Mouse (Mus musculus): ENCODE measurements at regions not wholly inside any gene's neighbourhood (a gene's known extent, or its start where the extent isn't known, plus 50 kb on each side); places are given as distances from the start of the nearest gene placed in this dataset.

- H3K9ac ChIP-seq (ENCODE audit: low read length) = no peak overlapping the region
- DNase-seq (ENCODE audit: low spot score) (no peak), ATAC-seq (ENCODE audit: low FRiP score, low TSS enrichment) (no peak)
- no peak overlapping the region for H3K4me2 ChIP-seq (replicated peaks; ENCODE audit: low read depth)
- TF ChIP-seq CTCF (IDR thresholded peaks at IDR 0.05; ENCODE audit: low read depth) (no peak), EP300 (optimal IDR thresholded peaks at IDR 0.05) (no peak)
- H3K4me1 ChIP-seq (replicated peaks; ENCODE audit: control insufficient read depth, insufficient read depth) = no peaks in the 10 kb centered on the region
- H3K27me3 ChIP-seq (ENCODE audit: control insufficient read depth, insufficient read depth, low read length) = no peaks in the 10 kb centered on the region
- WGBS = 87% methylated on average over 4 of the region's 4 CpGs
- no peak overlapping the region for H3K27ac ChIP-seq (replicated peaks)
- H3K4me3 ChIP-seq (ENCODE audit: low read depth, low read length) = no peak overlapping the region
- no peaks in the 10 kb centered on the region for H3K36me3 ChIP-seq (ENCODE audit: control insufficient read depth, insufficient read depth, low read length)
- H3K9me3 ChIP-seq (ENCODE audit: control insufficient read depth, low read length) = no peaks in the 10 kb centered on the region
Measured at GRCm38 (mm10) chr3:39276897-39277296, 390.2 kb downstream of the Fat4 start.

GRCm38 (mm10) chr3:39277310-39277709 is 390.6 kb downstream of the Fat4 start:
- no peak for TF ChIP-seq CTCF (IDR thresholded peaks at IDR 0.05; ENCODE audit: low read depth)
- no peak for TF ChIP-seq EP300 (optimal IDR thresholded peaks at IDR 0.05)
- Histone ChIP-seq H3K27me3 (ENCODE audit: control insufficient read depth, insufficient read depth, low read length) (no peaks in the 10 kb centered on the region), H3K36me3 (ENCODE audit: control insufficient read depth, insufficient read depth, low read length) (no peaks in the 10 kb centered on the region), H3K27ac (replicated peaks) (no peak overlapping the region), H3K4me3 (ENCODE audit: low read depth, low read length) (no peak overlapping the region), H3K4me1 (replicated peaks; ENCODE audit: control insufficient read depth, insufficient read depth) (no peaks in the 10 kb centered on the region), H3K4me2 (replicated peaks; ENCODE audit: low read depth) (no peak overlapping the region), H3K9me3 (ENCODE audit: control insufficient read depth, low read length) (no peaks in the 10 kb centered on the region), H3K9ac (ENCODE audit: low read length) (no peak overlapping the region)
- no peak for ATAC-seq (ENCODE audit: low FRiP score, low TSS enrichment)
- 83% methylated on average over 6 of the region's 6 CpGs for WGBS
- DNase-seq (ENCODE audit: low spot score) = no peak

GRCm38 (mm10) chr3:39295255-39295654 is 408.5 kb downstream of the Fat4 start:
- no peak for TF ChIP-seq CTCF (IDR thresholded peaks at IDR 0.05; ENCODE audit: low read depth)
- H3K4me2 ChIP-seq (replicated peaks; ENCODE audit: low read depth) = no peak overlapping the region
- H3K27me3 ChIP-seq (ENCODE audit: control insufficient read depth, insufficient read depth, low read length) = no peaks in the 10 kb centered on the region
- 63% methylated on average over 3 of the region's 3 CpGs for WGBS
- H3K9me3 ChIP-seq (ENCODE audit: control insufficient read depth, low read length) = no peaks in the 10 kb centered on the region
- H3K27ac ChIP-seq (replicated peaks) = no peak overlapping the region
- H3K36me3 ChIP-seq (ENCODE audit: control insufficient read depth, insufficient read depth, low read length) = no peaks in the 10 kb centered on the region
- ATAC-seq (ENCODE audit: low FRiP score, low TSS enrichment) = no peak
- H3K4me1 ChIP-seq (replicated peaks; ENCODE audit: control insufficient read depth, insufficient read depth) = no peaks in the 10 kb centered on the region
- DNase-seq (ENCODE audit: low spot score) = no peak
- no peak overlapping the region for H3K9ac ChIP-seq (ENCODE audit: low read length)
- no peak overlapping the region for H3K4me3 ChIP-seq (ENCODE audit: low read depth, low read length)

- Histone ChIP-seq H3K9me3 (ENCODE audit: control insufficient read depth, low read length) (no peaks in the 10 kb centered on the region), H3K27me3 (ENCODE audit: control insufficient read depth, insufficient read depth, low read length) (no peaks in the 10 kb centered on the region), H3K36me3 (ENCODE audit: control insufficient read depth, insufficient read depth, low read length) (no peaks in the 10 kb centered on the region), H3K27ac (replicated peaks) (no peak overlapping the region), H3K4me3 (ENCODE audit: low read depth, low read length) (no peak overlapping the region), H3K9ac (ENCODE audit: low read length) (no peak overlapping the region), H3K4me2 (replicated peaks; ENCODE audit: low read depth) (no peak overlapping the region), H3K4me1 (replicated peaks; ENCODE audit: control insufficient read depth, insufficient read depth) (no peaks in the 10 kb centered on the region)
- TF ChIP-seq EP300 (optimal IDR thresholded peaks at IDR 0.05) (no peak), CTCF (IDR thresholded peaks at IDR 0.05; ENCODE audit: low read depth) (no peak)
- 82% methylated on average over 4 of the region's 4 CpGs for WGBS
- ATAC-seq (ENCODE audit: low FRiP score, low TSS enrichment) (no peak), DNase-seq (ENCODE audit: low spot score) (no peak)
Measured at GRCm38 (mm10) chr3:39296257-39296656, 409.5 kb downstream of the Fat4 start.

GRCm38 (mm10) chr3:39309487-39309886 is 422.7 kb downstream of the Fat4 start:
- H3K4me3 ChIP-seq (ENCODE audit: low read depth, low read length) = no peak overlapping the region
- H3K4me2 ChIP-seq (replicated peaks; ENCODE audit: low read depth) = no peak overlapping the region
- H3K9me3 ChIP-seq (ENCODE audit: control insufficient read depth, low read length) = no peaks in the 10 kb centered on the region
- no peak overlapping the region for H3K27ac ChIP-seq (replicated peaks)
- no peak overlapping the region for H3K9ac ChIP-seq (ENCODE audit: low read length)
- no peaks in the 10 kb centered on the region for H3K4me1 ChIP-seq (replicated peaks; ENCODE audit: control insufficient read depth, insufficient read depth)
- DNase-seq (ENCODE audit: low spot score) (no peak), ATAC-seq (ENCODE audit: low FRiP score, low TSS enrichment) (no peak)
- TF ChIP-seq EP300 (optimal IDR thresholded peaks at IDR 0.05) (no peak), CTCF (IDR thresholded peaks at IDR 0.05; ENCODE audit: low read depth) (no peak)
- WGBS = 53% methylated on average over 1 of the region's 1 CpGs
- H3K27me3 ChIP-seq (ENCODE audit: control insufficient read depth, insufficient read depth, low read length) = no peaks in the 10 kb centered on the region
- H3K36me3 ChIP-seq (ENCODE audit: control insufficient read depth, insufficient read depth, low read length) = no peaks in the 10 kb centered on the region

- H3K36me3 ChIP-seq (ENCODE audit: control insufficient read depth, insufficient read depth, low read length) = no peaks in the 10 kb centered on the region
- WGBS = 85% methylated on average over 4 of the region's 4 CpGs
- TF ChIP-seq EP300 (optimal IDR thresholded peaks at IDR 0.05) = no peak
- TF ChIP-seq CTCF (IDR thresholded peaks at IDR 0.05; ENCODE audit: low read depth) = no peak
- no peak for ATAC-seq (ENCODE audit: low FRiP score, low TSS enrichment)
- no peak overlapping the region for H3K9ac ChIP-seq (ENCODE audit: low read length)
- no peak overlapping the region for H3K4me2 ChIP-seq (replicated peaks; ENCODE audit: low read depth)
- H3K9me3 ChIP-seq (ENCODE audit: control insufficient read depth, low read length) = no peaks in the 10 kb centered on the region
- no peak overlapping the region for H3K27ac ChIP-seq (replicated peaks)
- DNase-seq (ENCODE audit: low spot score) = no peak
- no peak overlapping the region for H3K4me3 ChIP-seq (ENCODE audit: low read depth, low read length)
- H3K27me3 ChIP-seq (ENCODE audit: control insufficient read depth, insufficient read depth, low read length) = no peaks in the 10 kb centered on the region
- no peaks in the 10 kb centered on the region for H3K4me1 ChIP-seq (replicated peaks; ENCODE audit: control insufficient read depth, insufficient read depth)
Measured at GRCm38 (mm10) chr3:39313563-39313962, 426.8 kb downstream of the Fat4 start.

All from stomach, postnatal 0 days (tissue).